Mouse (Mus musculus) liver, embryonic 11.5 days (tissue): ENCODE data around the gene Barx2. TPM values are rescaled to one million over a fixed set of nuclear protein-coding genes. Genes with fewer than 3 reads are reported as not detected.

Experiments
- ATAC-seq: fragments of 200-750 bp; cut with Nextera tagmentation; replicated peaks from 2 replicates; pipeline ENCODE4 v1.8.0; 2017; ENCODE audit warnings: moderate number of reproducible peaks, mild to moderate bottlenecking, moderate TSS enrichment, moderate library complexity; ENCODE audit not compliant: low FRiP score
- DNase-seq: peaks from one replicate; pipeline ENCODE4 v3.0.0-alpha.2; 2017; ENCODE audit warnings: low spot score
- H3K27ac ChIP-seq: fragments of 300-500 bp; sonication (generic); 2 replicates; pipeline ENCODE4 v1.5.1; 2014; ENCODE audit warnings: mild to moderate bottlenecking, low read depth, low read length, control low read depth
- H3K27me3 ChIP-seq: fragments of 300-500 bp; sonication (generic); replicated peaks from 2 replicates; pipeline ENCODE4 v1.6.1; 2014; ENCODE audit warnings: low read length, mixed read lengths; ENCODE audit not compliant: control insufficient read depth, insufficient read depth
- H3K36me3 ChIP-seq: fragments of 300-500 bp; sonication (generic); 2 replicates; pipeline ENCODE4 v1.6.1; 2014; ENCODE audit warnings: mild to moderate bottlenecking, low read length, moderate library complexity, mixed read lengths; ENCODE audit not compliant: control insufficient read depth, insufficient read depth
- H3K4me1 ChIP-seq: fragments of 300-500 bp; sonication (generic); replicated peaks from 2 replicates; pipeline ENCODE4 v1.6.1; 2014; ENCODE audit warnings: low read length, mixed read lengths; ENCODE audit not compliant: control insufficient read depth, insufficient read depth
- H3K4me2 ChIP-seq: fragments of 300-500 bp; sonication (generic); 2 replicates; pipeline ENCODE4 v1.6.1; 2014; ENCODE audit warnings: mild to moderate bottlenecking, control low read depth, moderate library complexity
- H3K4me3 ChIP-seq: fragments of 300-500 bp; sonication (generic); 2 replicates; pipeline ENCODE4 v1.5.1; 2014; ENCODE audit warnings: low read depth, low read length, control low read depth
- H3K9ac ChIP-seq: fragments of 300-500 bp; sonication (generic); 2 replicates; pipeline ENCODE4 v1.6.1; 2014; ENCODE audit warnings: low read depth, low read length, control low read depth
- H3K9me3 ChIP-seq: fragments of 300-500 bp; sonication (generic); 2 replicates; pipeline ENCODE4 v1.6.1; 2016; ENCODE audit warnings: low read length, inconsistent platforms, mixed read lengths; ENCODE audit not compliant: control insufficient read depth
- WGBS: fragments of 180-500 bp; shearing (Covaris S2); extraction: QIAGEN DNeasy Blood & Tissue Kit; methylation state at CpG from one replicate; pipeline ENCODE4 v1.1.7; 2014; 5-methylcytosine and 5-hydroxymethylcytosine counted together
- polyA plus RNA-seq: library from polyadenylated mRNA; unstranded; fragments of >200 nt; fragmentation: Nextera tagmentation; extraction: Ambion mirVana; gene quantifications from 2 replicates; pipeline ENCODE4 v1.2.1, GENCODE M21; 2014

Gene Barx2
- polyA plus RNA-seq, 1 experiment from 2014 or later, result not detected

- Histone ChIP-seq H3K4me1 (no peaks in the 10 kb centered on the region), H3K27ac (no peak overlapping the region), H3K4me3 (no peak overlapping the region), H3K4me2 (no peak overlapping the region), H3K36me3 (no peaks in the 10 kb centered on the region), H3K9me3 (no peaks in the 10 kb centered on the region), H3K27me3 (no peaks in the 10 kb centered on the region), H3K9ac (no peak overlapping the region)
- no peak for DNase-seq
- no peak for ATAC-seq
- WGBS, result 80% methylated on average over 3 of the region's 3 CpGs
Observed at GRCm38 (mm10) chr9:31874236-31874635, 39.0 kb downstream of the Barx2 start.

- H3K27me3 ChIP-seq, result no peaks in the 10 kb centered on the region
- no peaks in the 10 kb centered on the region for H3K4me1 ChIP-seq
- H3K9ac ChIP-seq, result no peak overlapping the region
- ATAC-seq, result no peak
- no peaks in the 10 kb centered on the region for H3K9me3 ChIP-seq
- no peak overlapping the region for H3K4me2 ChIP-seq
- no peak overlapping the region for H3K27ac ChIP-seq
- H3K36me3 ChIP-seq, result no peaks in the 10 kb centered on the region
- WGBS, result 58% methylated on average over 4 of the region's 4 CpGs
- DNase-seq, result no peak
- no peak overlapping the region for H3K4me3 ChIP-seq
Observed at GRCm38 (mm10) chr9:31871410-31871809, 41.9 kb downstream of the Barx2 start.

GRCm38 (mm10) chr9:31868823-31869460, 44.3 kb downstream of the Barx2 start:
- WGBS, result 85% methylated on average over 2 of the region's 2 CpGs
- Histone ChIP-seq H3K9ac (no peak overlapping the region), H3K4me1 (no peaks in the 10 kb centered on the region), H3K4me3 (no peak overlapping the region), H3K36me3 (no peaks in the 10 kb centered on the region), H3K27ac (no peak overlapping the region), H3K9me3 (no peaks in the 10 kb centered on the region), H3K4me2 (no peak overlapping the region), H3K27me3 (no peaks in the 10 kb centered on the region)
- DNase-seq, result no peak
- no peak for ATAC-seq

- Histone ChIP-seq H3K4me2 (no peak overlapping the region), H3K27me3 (no peaks in the 10 kb centered on the region), H3K4me1 (no peaks in the 10 kb centered on the region), H3K9ac (no peak overlapping the region), H3K9me3 (no peaks in the 10 kb centered on the region), H3K27ac (no peak overlapping the region), H3K36me3 (no peaks in the 10 kb centered on the region), H3K4me3 (no peak overlapping the region)
- DNase-seq, result no peak
- WGBS, result 70% methylated on average over 6 of the region's 6 CpGs
- ATAC-seq, result no peak
Observed at GRCm38 (mm10) chr9:31863830-31864229, 49.4 kb downstream of the Barx2 start.

GRCm38 (mm10) chr9:31859446-31859845, 53.8 kb downstream of the Barx2 start:
- DNase-seq, result no peak
- no peak overlapping the region for H3K27ac ChIP-seq
- H3K27me3 ChIP-seq, result peaks cover 4% of the 10 kb centered on the region; the same call in 1 of the 2 replicates
- ATAC-seq, result no peak
- no peaks in the 10 kb centered on the region for H3K9me3 ChIP-seq
- H3K4me2 ChIP-seq, result no peak overlapping the region
- H3K36me3 ChIP-seq, result no peaks in the 10 kb centered on the region
- H3K9ac ChIP-seq, result no peak overlapping the region
- no peaks in the 10 kb centered on the region for H3K4me1 ChIP-seq
- H3K4me3 ChIP-seq, result no peak overlapping the region
- WGBS, result 76% methylated on average over 5 of the region's 5 CpGs

GRCm38 (mm10) chr9:31858720-31859340, 54.4 kb downstream of the Barx2 start:
- peaks cover 4% of the 10 kb centered on the region; the same call in 1 of the 2 replicates for H3K27me3 ChIP-seq
- DNase-seq, result peak; percentile 42
- H3K27ac ChIP-seq, result no peak overlapping the region
- H3K36me3 ChIP-seq, result no peaks in the 10 kb centered on the region
- peak overlapping the region; percentile 39 for H3K4me2 ChIP-seq
- no peak overlapping the region for H3K4me3 ChIP-seq
- H3K4me1 ChIP-seq, result no peaks in the 10 kb centered on the region
- no peaks in the 10 kb centered on the region for H3K9me3 ChIP-seq
- no peak overlapping the region for H3K9ac ChIP-seq
- WGBS, result 9% methylated on average over 20 of the region's 20 CpGs
- no peak for ATAC-seq

GRCm38 (mm10) chr9:31857512-31857911, 55.8 kb downstream of the Barx2 start:
- DNase-seq (no peak), ATAC-seq (no peak)
- no peaks in the 10 kb centered on the region for H3K36me3 ChIP-seq
- 59% methylated on average over 1 of the region's 1 CpGs for WGBS
- H3K27ac ChIP-seq, result no peak overlapping the region
- no peak overlapping the region for H3K9ac ChIP-seq
- H3K4me1 ChIP-seq, result no peaks in the 10 kb centered on the region
- H3K27me3 ChIP-seq, result peaks cover 4% of the 10 kb centered on the region; the same call in 1 of the 2 replicates
- no peaks in the 10 kb centered on the region for H3K9me3 ChIP-seq
- no peak overlapping the region for H3K4me3 ChIP-seq
- H3K4me2 ChIP-seq, result no peak overlapping the region

- ATAC-seq, result no peak
- no peak for DNase-seq
Observed at GRCm38 (mm10) chr9:31856437-31856836, 56.8 kb downstream of the Barx2 start.

GRCm38 (mm10) chr9:31855668-31856067, 57.6 kb downstream of the Barx2 start:
- Histone ChIP-seq H3K27ac (no peak overlapping the region), H3K4me1 (no peaks in the 10 kb centered on the region), H3K27me3 (peaks cover 4% of the 10 kb centered on the region; the same call in 1 of the 2 replicates), H3K4me3 (no peak overlapping the region), H3K9me3 (no peaks in the 10 kb centered on the region), H3K4me2 (no peak overlapping the region), H3K36me3 (no peaks in the 10 kb centered on the region), H3K9ac (no peak overlapping the region)
- 69% methylated on average over 6 of the region's 6 CpGs for WGBS
- DNase-seq, result no peak
- no peak for ATAC-seq

More at GRCm38 (mm10) chr9:31856437-31856836, 56.8 kb downstream of the Barx2 start:
- peaks cover 4% of the 10 kb centered on the region; the same call in 1 of the 2 replicates for H3K27me3 ChIP-seq
- no peak overlapping the region for H3K9ac ChIP-seq
- no peak overlapping the region for H3K4me2 ChIP-seq
- no peaks in the 10 kb centered on the region for H3K9me3 ChIP-seq
- no peak overlapping the region for H3K27ac ChIP-seq
- H3K4me1 ChIP-seq, result no peaks in the 10 kb centered on the region
- WGBS, result 40% methylated on average over 8 of the region's 8 CpGs
- H3K36me3 ChIP-seq, result no peaks in the 10 kb centered on the region
- no peak overlapping the region for H3K4me3 ChIP-seq
